Mouse (Mus musculus) neural tube, embryonic 15.5 days (tissue): Measurements from ENCODE around the gene Tenm2. TPM values are rescaled to one million over a fixed set of nuclear protein-coding genes. Genes with fewer than 3 reads are reported as not detected.

Source experiments
- ATAC-seq: fragments of 200-750 bp; cut with Nextera tagmentation; 2 replicates; pipeline ENCODE4 v1.8.0; 2017; ENCODE audit warnings: mild to moderate bottlenecking, moderate TSS enrichment, moderate library complexity; ENCODE audit not compliant: low FRiP score
- H3K27ac ChIP-seq: fragments of 300-500 bp; sonication (generic); replicated peaks from 2 replicates; pipeline ENCODE4 v1.5.1; 2015; ENCODE audit warnings: mild to moderate bottlenecking, inconsistent platforms
- H3K27me3 ChIP-seq: fragments of 300-500 bp; sonication (generic); replicated peaks from 2 replicates; pipeline ENCODE4 v1.6.1; 2015; ENCODE audit warnings: inconsistent platforms
- H3K36me3 ChIP-seq: fragments of 300-500 bp; sonication (generic); 2 replicates; pipeline ENCODE4 v1.6.1; 2015; ENCODE audit warnings: inconsistent platforms
- H3K4me1 ChIP-seq: fragments of 300-500 bp; sonication (generic); 2 replicates; pipeline ENCODE4 v1.6.1; 2015; ENCODE audit warnings: inconsistent platforms
- H3K4me2 ChIP-seq: fragments of 300-500 bp; sonication (generic); 2 replicates; pipeline ENCODE4 v1.6.1; 2015; ENCODE audit warnings: inconsistent platforms, mild to moderate bottlenecking, moderate library complexity
- H3K4me3 ChIP-seq: fragments of 300-500 bp; sonication (generic); replicated peaks from 2 replicates; pipeline ENCODE4 v1.5.1; 2015; ENCODE audit warnings: mild to moderate bottlenecking, inconsistent platforms
- H3K9ac ChIP-seq: fragments of 300-500 bp; sonication (generic); replicated peaks from 2 replicates; pipeline ENCODE4 v1.6.1; 2015; ENCODE audit warnings: mild to moderate bottlenecking, inconsistent platforms
- H3K9me3 ChIP-seq: fragments of 300-500 bp; sonication (generic); replicated peaks from 2 replicates; pipeline ENCODE4 v1.6.1; 2016; ENCODE audit warnings: inconsistent platforms
- WGBS: fragments of 180-500 bp; shearing (Covaris S2); methylation state at CpG from one replicate; pipeline ENCODE4 v1.1.7; 2015; ENCODE audit warnings: mixed read lengths; 5-methylcytosine and 5-hydroxymethylcytosine counted together
- polyA plus RNA-seq: library from polyadenylated mRNA; unstranded; fragments of >200 nt; fragmentation: Nextera tagmentation; extraction: Ambion mirVana; gene quantifications from 2 replicates; pipeline ENCODE4 v1.2.1, GENCODE M21; 2015

Gene Tenm2
- polyA plus RNA-seq = 25.5 and 34.7 TPM in 2 replicates

DNA sequence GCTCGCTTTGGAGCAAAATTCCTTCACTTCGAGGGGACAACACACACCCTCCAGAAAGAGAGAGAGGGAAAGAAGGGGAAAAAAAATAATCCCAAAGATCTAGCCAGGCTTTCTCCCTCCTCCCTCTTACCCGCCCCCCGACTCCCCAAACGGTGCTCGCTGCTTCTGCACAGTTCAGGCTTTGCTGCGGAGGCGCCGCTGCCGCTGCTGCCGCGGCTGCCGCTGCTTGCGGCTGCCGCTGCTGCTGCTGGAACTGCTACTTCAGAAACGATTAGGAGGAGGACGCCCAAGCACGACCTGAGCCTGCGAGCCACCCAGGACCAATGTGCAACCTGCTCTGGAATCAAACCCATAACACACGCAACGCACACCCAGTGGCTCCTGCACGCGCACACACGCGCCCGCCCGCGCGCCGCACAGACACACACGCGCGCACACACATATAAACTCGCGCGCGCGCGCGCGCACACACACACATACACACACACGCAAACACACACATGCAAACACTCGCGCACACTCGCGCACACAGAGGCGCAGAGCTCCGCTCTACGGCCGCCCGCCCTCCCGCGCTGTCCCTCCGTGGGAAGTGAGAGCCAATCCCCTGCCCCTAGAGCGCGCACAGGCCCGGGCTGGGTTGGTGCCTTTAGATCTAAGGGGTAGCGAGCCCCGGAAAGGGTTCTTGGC is at the start of gene Tenm2:
TSS of gene Tenm2 (minus strand) at position 51 of the 687 bp plus-strand sequence.
- H3K4me2 ChIP-seq = peak within 1 kb of the TSS; percentile 82
- WGBS = 2% methylated on average over 59 of the region's 59 CpGs
- H3K9me3 ChIP-seq = no peaks in the 10 kb centered on the region
- H3K27me3 ChIP-seq = no peaks in the 10 kb centered on the region
- H3K27ac ChIP-seq = peak within 1 kb of the TSS; percentile 94
- H3K36me3 ChIP-seq = no peaks in the 10 kb centered on the region
- peaks cover 14% of the 10 kb centered on the region for H3K4me1 ChIP-seq
- peak within 1 kb of the TSS; percentile 83 for H3K9ac ChIP-seq
- ATAC-seq = peak; percentile 96
- H3K4me3 ChIP-seq = peak within 1 kb of the TSS; percentile 59

DNA sequence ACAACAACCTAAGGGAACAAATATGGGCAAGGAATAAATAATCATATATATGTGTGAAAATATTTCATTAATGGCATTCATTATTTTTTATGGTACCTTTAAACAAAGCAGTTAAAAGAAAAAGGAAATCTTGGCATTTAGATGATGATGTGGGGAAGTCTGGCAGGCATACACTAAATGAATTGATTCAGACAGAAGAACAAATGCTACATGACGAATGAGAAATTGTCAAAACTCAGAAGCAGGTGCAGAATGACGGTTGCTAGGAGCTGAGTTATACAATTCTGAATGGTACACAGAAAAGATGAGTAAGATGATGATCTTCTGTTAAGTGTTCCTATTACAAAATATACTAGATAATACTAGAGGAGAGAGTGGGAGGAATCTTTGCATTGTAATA is 49.4 kb upstream of the Tenm2 start:
- Histone ChIP-seq H3K9ac (no peak overlapping the region), H3K4me2 (no peak overlapping the region), H3K27ac (no peak overlapping the region), H3K27me3 (no peaks in the 10 kb centered on the region), H3K4me3 (no peak overlapping the region), H3K4me1 (no peaks in the 10 kb centered on the region), H3K9me3 (no peaks in the 10 kb centered on the region), H3K36me3 (no peaks in the 10 kb centered on the region)
- ATAC-seq = no peak
- WGBS = 86% methylated on average over 2 of the region's 2 CpGs

DNA sequence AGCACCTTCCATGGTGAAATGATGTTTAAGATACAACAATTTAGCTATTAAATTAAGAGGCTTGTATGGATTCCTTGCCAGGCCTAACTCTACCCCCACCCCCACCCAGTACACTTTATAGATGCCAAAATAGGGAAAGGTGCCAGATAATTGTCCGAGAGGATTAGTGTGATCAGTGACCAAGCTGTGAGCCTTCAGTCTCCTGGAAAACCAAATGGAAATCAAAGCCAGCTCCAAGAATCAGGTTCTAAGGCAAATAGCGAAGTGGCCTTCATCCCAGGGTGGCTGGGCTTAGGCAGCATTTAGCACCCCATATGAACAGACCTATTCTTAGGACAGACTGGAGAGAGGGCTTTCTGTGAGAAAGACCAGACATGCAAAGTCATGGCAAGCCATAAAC is 13.0 kb upstream of the Tenm2 start:
- H3K4me2 ChIP-seq = no peak overlapping the region
- no peaks in the 10 kb centered on the region for H3K9me3 ChIP-seq
- no peaks in the 10 kb centered on the region for H3K27me3 ChIP-seq
- WGBS = 87% methylated on average over 2 of the region's 2 CpGs
- no peaks in the 10 kb centered on the region for H3K4me1 ChIP-seq
- ATAC-seq = no peak
- no peaks in the 10 kb centered on the region for H3K36me3 ChIP-seq
- no peak overlapping the region for H3K4me3 ChIP-seq
- H3K27ac ChIP-seq = no peak overlapping the region
- no peak overlapping the region for H3K9ac ChIP-seq

DNA sequence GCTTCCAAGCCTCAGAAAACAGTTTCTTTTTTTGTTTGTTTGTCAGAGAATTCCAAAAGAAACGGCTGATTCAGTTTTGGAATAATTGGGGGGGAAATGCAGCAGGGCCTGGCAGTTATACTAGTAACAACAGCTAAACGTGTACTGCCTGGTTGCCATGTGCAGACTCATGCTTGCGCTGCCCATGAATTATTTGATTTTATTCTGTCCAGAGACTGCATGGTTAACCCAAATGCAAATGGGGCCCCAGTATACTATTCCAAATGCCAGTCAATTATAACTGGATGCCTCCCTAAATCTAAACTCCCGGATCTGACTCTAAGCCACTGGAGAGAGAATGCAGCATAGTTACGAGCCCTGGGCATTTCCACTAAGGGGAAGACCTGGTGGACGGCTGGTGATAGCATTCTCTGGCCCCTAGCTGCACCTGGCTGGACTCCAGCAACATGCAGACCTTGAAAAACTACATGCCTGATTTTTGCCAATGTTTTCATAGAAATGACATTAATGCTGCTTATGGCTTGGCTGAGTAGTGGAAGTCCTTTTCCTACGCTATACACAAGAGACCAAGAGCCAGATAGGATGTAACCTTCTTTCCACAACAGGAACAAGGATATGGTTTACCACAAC is 1.4 kb upstream of the Tenm2 start:
- 19% methylated on average over 7 of the region's 7 CpGs for WGBS
- H3K27me3 ChIP-seq = no peaks in the 10 kb centered on the region
- H3K36me3 ChIP-seq = no peaks in the 10 kb centered on the region
- no peaks in the 10 kb centered on the region for H3K9me3 ChIP-seq
- peak overlapping the region; percentile 59 for H3K4me3 ChIP-seq
- peak; percentile 29; the same call in 1 of the 2 replicates for ATAC-seq
- H3K27ac ChIP-seq = peak overlapping the region; percentile 94
- peak overlapping the region; percentile 82 for H3K4me2 ChIP-seq
- peak overlapping the region; percentile 83 for H3K9ac ChIP-seq
- H3K4me1 ChIP-seq = peaks cover 11% of the 10 kb centered on the region

DNA sequence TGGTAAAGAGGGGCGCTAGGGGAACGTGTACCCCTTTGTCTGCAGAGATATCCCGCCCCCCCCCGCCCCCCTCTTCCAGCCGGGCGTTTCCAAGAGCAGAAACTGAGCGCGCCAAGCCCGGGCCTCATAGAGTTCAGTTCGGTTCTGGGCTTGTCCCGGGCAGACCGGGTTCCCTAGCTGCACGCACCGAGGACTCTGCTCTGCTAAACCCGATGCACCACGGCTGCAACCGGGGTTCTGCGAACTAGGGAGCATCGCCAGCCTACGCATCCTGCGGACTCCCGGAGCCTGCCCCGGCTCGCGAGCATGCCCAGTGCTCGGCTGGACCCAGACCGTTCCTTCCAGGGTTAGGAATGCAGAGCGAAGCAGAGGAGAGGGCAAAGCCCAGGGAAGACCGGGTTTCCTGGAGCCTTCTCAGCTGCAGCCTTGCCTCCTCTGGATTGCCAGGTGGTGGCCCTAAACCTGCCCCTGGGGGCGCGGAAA is 878 bp upstream of the Tenm2 start:
- H3K4me2 ChIP-seq = peak overlapping the region; percentile 82
- no peaks in the 10 kb centered on the region for H3K36me3 ChIP-seq
- H3K27ac ChIP-seq = peak overlapping the region; percentile 94
- no peaks in the 10 kb centered on the region for H3K9me3 ChIP-seq
- ATAC-seq = peak; percentile 90
- H3K4me1 ChIP-seq = peaks cover 11% of the 10 kb centered on the region
- WGBS = 0% methylated on average over 31 of the region's 31 CpGs
- peak overlapping the region; percentile 59 for H3K4me3 ChIP-seq
- no peaks in the 10 kb centered on the region for H3K27me3 ChIP-seq
- peak overlapping the region; percentile 83 for H3K9ac ChIP-seq

DNA sequence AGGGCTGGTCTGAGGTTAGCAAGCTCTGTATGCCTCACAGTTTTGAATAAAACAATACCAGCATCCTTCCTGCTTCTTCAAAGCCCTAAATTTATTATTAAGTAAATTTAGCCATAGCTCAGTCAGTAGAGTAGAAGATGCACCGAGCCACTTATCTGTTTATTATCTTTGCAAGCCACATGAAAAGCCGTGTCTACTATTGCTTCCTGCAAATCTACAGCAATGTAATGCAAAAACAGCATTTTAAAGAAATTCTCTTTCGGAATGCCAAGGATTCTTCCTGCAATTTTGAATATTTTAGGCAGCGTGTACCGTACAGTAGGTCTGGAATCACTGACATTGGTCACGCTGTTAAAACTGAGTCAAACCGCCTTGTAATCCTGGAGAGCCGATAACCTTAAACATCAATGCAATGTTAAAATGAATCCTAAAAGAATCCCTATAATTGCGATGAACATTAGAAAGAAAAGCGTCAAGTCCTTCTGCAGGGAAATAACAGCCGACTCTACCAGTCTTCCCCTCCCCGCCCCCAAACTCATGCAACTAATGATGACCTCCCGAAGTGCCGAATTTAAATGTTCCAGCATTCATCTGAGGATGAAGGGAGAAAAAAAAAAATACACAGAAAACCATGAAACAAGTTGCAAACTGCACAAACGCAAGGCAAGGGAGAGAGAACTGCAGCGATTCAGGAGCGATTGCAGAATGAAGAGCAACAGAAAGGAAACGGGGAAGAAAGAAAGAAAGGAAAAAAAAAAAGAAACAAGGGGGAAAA is 556 bp downstream of the Tenm2 start:
- WGBS = 5% methylated on average over 18 of the region's 18 CpGs
- Histone ChIP-seq H3K4me2 (peak overlapping the region; percentile 82), H3K36me3 (no peaks in the 10 kb centered on the region), H3K4me1 (peaks cover 14% of the 10 kb centered on the region), H3K9me3 (no peaks in the 10 kb centered on the region), H3K4me3 (peak overlapping the region; percentile 59), H3K27ac (peak overlapping the region; percentile 94), H3K9ac (peak overlapping the region; percentile 83), H3K27me3 (no peaks in the 10 kb centered on the region)
- ATAC-seq = no peak

DNA sequence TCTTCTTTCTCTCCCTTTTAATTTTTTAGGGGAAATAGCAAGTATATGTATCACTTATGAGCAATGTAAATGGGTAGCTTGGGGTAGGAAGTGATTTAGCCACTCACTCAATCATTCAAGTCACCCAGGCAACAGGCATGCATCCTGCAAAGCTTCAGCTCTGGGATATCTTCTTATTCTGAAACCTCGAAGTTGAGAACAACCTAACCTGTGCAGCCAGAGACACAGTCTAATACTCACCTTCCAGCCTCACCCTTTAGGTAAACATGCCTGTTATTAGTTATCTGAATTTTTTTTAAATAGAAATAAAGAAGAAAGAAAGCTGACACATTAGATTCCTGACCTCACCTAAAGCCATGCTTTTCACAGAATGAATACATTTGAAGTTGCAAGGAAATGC is 8.4 kb downstream of the Tenm2 start:
- 72% methylated on average over 1 of the region's 1 CpGs for WGBS
- Histone ChIP-seq H3K4me2 (no peak overlapping the region), H3K36me3 (no peaks in the 10 kb centered on the region), H3K4me3 (no peak overlapping the region), H3K9me3 (no peaks in the 10 kb centered on the region), H3K27me3 (no peaks in the 10 kb centered on the region), H3K27ac (no peak overlapping the region), H3K9ac (no peak overlapping the region), H3K4me1 (peaks cover 3% of the 10 kb centered on the region; the same call in 1 of the 2 replicates)
- ATAC-seq = no peak

DNA sequence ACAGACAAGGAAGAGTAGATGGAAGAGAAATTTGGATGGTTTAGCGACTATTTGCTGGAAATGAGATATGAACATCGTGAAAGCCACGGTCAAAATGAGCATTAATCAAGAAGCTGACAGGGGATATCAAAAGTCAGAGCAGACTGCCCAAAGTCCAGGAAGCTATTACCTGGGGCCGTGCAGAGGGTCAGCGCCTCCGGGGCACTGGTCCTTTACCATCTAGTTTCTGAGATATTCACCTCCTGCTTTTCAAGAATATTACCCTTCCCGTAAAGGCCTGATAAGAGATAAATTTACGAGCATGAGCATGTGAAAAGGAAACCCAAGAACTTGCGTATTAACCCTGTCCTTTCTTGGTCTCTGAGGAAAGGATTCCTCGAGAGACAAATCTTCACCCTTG is 8.8 kb downstream of the Tenm2 start:
- Histone ChIP-seq H3K36me3 (no peaks in the 10 kb centered on the region), H3K4me1 (peaks cover 3% of the 10 kb centered on the region; the same call in 1 of the 2 replicates), H3K27me3 (no peaks in the 10 kb centered on the region), H3K4me2 (no peak overlapping the region), H3K9ac (no peak overlapping the region), H3K9me3 (no peaks in the 10 kb centered on the region), H3K4me3 (no peak overlapping the region), H3K27ac (no peak overlapping the region)
- no peak for ATAC-seq
- WGBS = 79% methylated on average over 10 of the region's 10 CpGs

DNA sequence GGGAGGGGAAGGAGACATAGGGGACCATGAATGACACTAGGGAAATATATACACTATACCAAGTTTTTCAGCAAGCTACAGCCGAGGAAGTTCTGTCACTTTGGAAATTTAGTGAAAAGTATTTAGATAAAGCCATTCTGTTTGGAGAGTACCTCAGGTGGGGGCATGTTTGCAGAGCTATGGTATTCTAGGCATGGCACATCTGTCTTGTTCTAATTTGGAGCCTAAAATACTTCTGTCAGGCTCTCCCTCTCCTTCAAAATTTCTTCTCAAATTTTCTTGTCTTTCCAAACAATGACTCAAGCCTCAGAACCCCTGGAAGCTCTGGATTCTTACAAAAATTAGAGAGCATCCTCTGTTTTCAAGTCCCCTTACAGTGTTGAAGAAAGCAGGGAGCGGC is 13.0 kb downstream of the Tenm2 start:
- no peak for ATAC-seq
- Histone ChIP-seq H3K9me3 (no peaks in the 10 kb centered on the region), H3K27me3 (no peaks in the 10 kb centered on the region), H3K36me3 (no peaks in the 10 kb centered on the region), H3K4me1 (no peaks in the 10 kb centered on the region), H3K4me2 (no peak overlapping the region), H3K4me3 (no peak overlapping the region), H3K9ac (no peak overlapping the region), H3K27ac (no peak overlapping the region)
- WGBS = 80% methylated on average over 2 of the region's 2 CpGs

DNA sequence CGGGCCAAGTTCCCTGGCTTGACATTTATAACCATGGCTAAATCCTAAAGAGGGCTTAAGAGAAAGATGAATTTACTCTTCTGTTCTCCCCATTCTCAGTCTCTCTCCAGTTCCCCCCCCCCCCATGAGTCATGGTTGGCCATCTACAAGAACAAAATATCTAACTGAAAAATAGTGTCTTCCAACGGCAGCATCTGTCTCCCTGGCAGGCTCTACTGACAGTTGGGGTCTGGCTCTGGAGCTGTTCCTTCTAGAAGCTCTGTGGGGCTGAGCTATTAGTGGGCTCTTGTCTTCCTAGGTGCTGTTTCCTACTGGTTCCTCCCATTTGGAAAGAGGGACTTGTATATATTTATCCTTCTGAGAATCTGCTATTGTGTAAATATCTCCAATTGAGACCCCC is 13.7 kb downstream of the Tenm2 start:
- H3K27me3 ChIP-seq = no peaks in the 10 kb centered on the region
- no peaks in the 10 kb centered on the region for H3K9me3 ChIP-seq
- H3K27ac ChIP-seq = no peak overlapping the region
- no peak overlapping the region for H3K9ac ChIP-seq
- no peaks in the 10 kb centered on the region for H3K4me1 ChIP-seq
- no peak for ATAC-seq
- no peak overlapping the region for H3K4me2 ChIP-seq
- WGBS = 89% methylated on average over 2 of the region's 2 CpGs
- H3K4me3 ChIP-seq = no peak overlapping the region
- no peaks in the 10 kb centered on the region for H3K36me3 ChIP-seq

DNA sequence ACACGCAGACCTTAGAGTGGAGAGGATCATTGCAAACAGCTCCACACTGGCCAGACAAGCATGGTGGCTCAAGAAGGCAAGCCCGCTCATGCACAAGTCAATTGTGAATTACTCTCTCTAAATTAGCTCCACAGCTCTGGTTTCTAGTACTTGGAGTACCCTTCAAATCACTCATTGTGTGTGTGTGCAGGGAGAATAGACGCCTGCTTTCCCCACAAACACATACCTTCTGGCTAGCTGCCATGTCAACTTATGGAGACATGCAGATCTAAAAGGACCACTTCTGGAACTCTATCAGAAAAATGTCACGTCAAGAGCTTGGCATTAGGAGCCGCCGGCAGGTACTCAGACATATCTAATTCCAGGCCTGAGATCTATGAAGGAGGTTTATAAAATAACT is 14.8 kb downstream of the Tenm2 start:
- H3K27me3 ChIP-seq = no peaks in the 10 kb centered on the region
- no peaks in the 10 kb centered on the region for H3K36me3 ChIP-seq
- no peak for ATAC-seq
- no peak overlapping the region for H3K9ac ChIP-seq
- H3K4me3 ChIP-seq = no peak overlapping the region
- no peaks in the 10 kb centered on the region for H3K4me1 ChIP-seq
- no peak overlapping the region for H3K4me2 ChIP-seq
- no peaks in the 10 kb centered on the region for H3K9me3 ChIP-seq
- no peak overlapping the region for H3K27ac ChIP-seq
- WGBS = 91% methylated on average over 6 of the region's 6 CpGs
